Mouse (Mus musculus): Measurements from ENCODE around the gene Tjp1. TPM values are rescaled to one million over a fixed set of nuclear protein-coding genes. Genes with fewer than 3 reads are reported as not detected.

The Tjp1 gene
- polyA plus RNA-seq, 1 experiment = 75.2 TPM

- no peak overlapping the region for H3K27ac ChIP-seq (ENCODE audit: insufficient read depth, low read length)
- 0 out of 2 replicates have a peak, but pooled peaks cover 2% of the 10 kb centered on the region for H3K4me1 ChIP-seq (ENCODE audit: control insufficient read depth, insufficient read depth, low read length)
- no peak overlapping the region for H3K4me3 ChIP-seq (ENCODE audit: insufficient read depth, low read length)
- TF ChIP-seq POLR2A (IDR thresholded peaks at IDR 0.05; ENCODE audit: low read depth, low read length) (no peak), CTCF (IDR thresholded peaks at IDR 0.05; ENCODE audit: borderline replicate concordance, insufficient read depth, low read length) (no peak)
Observed at GRCm38 (mm10) chr7:65490526-65490925, 37.1 kb downstream of the Tjp1 start.

GRCm38 (mm10) chr7:65489742-65490141, 37.8 kb downstream of the Tjp1 start:
- no peak overlapping the region for H3K27ac ChIP-seq (ENCODE audit: insufficient read depth, low read length)
- 0 out of 2 replicates have a peak, but pooled peaks cover 2% of the 10 kb centered on the region for H3K4me1 ChIP-seq (ENCODE audit: control insufficient read depth, insufficient read depth, low read length)
- TF ChIP-seq CTCF (IDR thresholded peaks at IDR 0.05; ENCODE audit: borderline replicate concordance, insufficient read depth, low read length) (no peak), POLR2A (IDR thresholded peaks at IDR 0.05; ENCODE audit: low read depth, low read length) (no peak)
- no peak overlapping the region for H3K4me3 ChIP-seq (ENCODE audit: insufficient read depth, low read length)

GRCm38 (mm10) chr7:65489195-65489594, 38.4 kb downstream of the Tjp1 start:
- H3K4me3 ChIP-seq (ENCODE audit: insufficient read depth, low read length) = no peak overlapping the region
- TF ChIP-seq CTCF (IDR thresholded peaks at IDR 0.05; ENCODE audit: borderline replicate concordance, insufficient read depth, low read length) (no peak), POLR2A (IDR thresholded peaks at IDR 0.05; ENCODE audit: low read depth, low read length) (no peak)
- H3K27ac ChIP-seq (ENCODE audit: insufficient read depth, low read length) = no peak overlapping the region
- H3K4me1 ChIP-seq (ENCODE audit: control insufficient read depth, insufficient read depth, low read length) = 0 out of 2 replicates have a peak, but pooled peaks cover 2% of the 10 kb centered on the region

- Histone ChIP-seq H3K4me1 (ENCODE audit: control insufficient read depth, insufficient read depth, low read length) (0 out of 2 replicates have a peak, but pooled peaks cover 2% of the 10 kb centered on the region), H3K27ac (ENCODE audit: insufficient read depth, low read length) (no peak overlapping the region), H3K4me3 (ENCODE audit: insufficient read depth, low read length) (no peak overlapping the region)
- TF ChIP-seq POLR2A (IDR thresholded peaks at IDR 0.05; ENCODE audit: low read depth, low read length) = no peak
- TF ChIP-seq CTCF (IDR thresholded peaks at IDR 0.05; ENCODE audit: borderline replicate concordance, insufficient read depth, low read length) = no peak
Observed at GRCm38 (mm10) chr7:65486259-65486681, 41.3 kb downstream of the Tjp1 start.

GRCm38 (mm10) chr7:65484170-65484778, 43.3 kb downstream of the Tjp1 start:
- Histone ChIP-seq H3K4me1 (ENCODE audit: control insufficient read depth, insufficient read depth, low read length) (0 out of 2 replicates have a peak, but pooled peaks cover 2% of the 10 kb centered on the region), H3K4me3 (ENCODE audit: insufficient read depth, low read length) (no peak overlapping the region), H3K27ac (ENCODE audit: insufficient read depth, low read length) (no peak overlapping the region)
- TF ChIP-seq POLR2A (IDR thresholded peaks at IDR 0.05; ENCODE audit: low read depth, low read length) (no peak), CTCF (IDR thresholded peaks at IDR 0.05; ENCODE audit: borderline replicate concordance, insufficient read depth, low read length) (no peak)

- TF ChIP-seq CTCF (IDR thresholded peaks at IDR 0.05; ENCODE audit: borderline replicate concordance, insufficient read depth, low read length) = no peak
- no peak for TF ChIP-seq POLR2A (IDR thresholded peaks at IDR 0.05; ENCODE audit: low read depth, low read length)
- Histone ChIP-seq H3K4me3 (ENCODE audit: insufficient read depth, low read length) (no peak overlapping the region), H3K27ac (ENCODE audit: insufficient read depth, low read length) (no peak overlapping the region), H3K4me1 (ENCODE audit: control insufficient read depth, insufficient read depth, low read length) (0 out of 2 replicates have a peak, but pooled peaks cover 2% of the 10 kb centered on the region)
Observed at GRCm38 (mm10) chr7:65482216-65482615, 45.4 kb downstream of the Tjp1 start.

GRCm38 (mm10) chr7:65472048-65472447, 55.5 kb downstream of the Tjp1 start:
- Histone ChIP-seq H3K4me1 (ENCODE audit: control insufficient read depth, insufficient read depth, low read length) (0 out of 2 replicates have a peak, but pooled peaks cover 6% of the 10 kb centered on the region), H3K27ac (ENCODE audit: insufficient read depth, low read length) (no peak overlapping the region), H3K4me3 (ENCODE audit: insufficient read depth, low read length) (no peak overlapping the region)
- TF ChIP-seq CTCF (IDR thresholded peaks at IDR 0.05; ENCODE audit: borderline replicate concordance, insufficient read depth, low read length) = no peak
- no peak for TF ChIP-seq POLR2A (IDR thresholded peaks at IDR 0.05; ENCODE audit: low read depth, low read length)

GRCm38 (mm10) chr7:65471406-65471805, 56.2 kb downstream of the Tjp1 start:
- no peak overlapping the region for H3K4me3 ChIP-seq (ENCODE audit: insufficient read depth, low read length)
- 0 out of 2 replicates have a peak, but pooled peaks cover 6% of the 10 kb centered on the region for H3K4me1 ChIP-seq (ENCODE audit: control insufficient read depth, insufficient read depth, low read length)
- no peak overlapping the region for H3K27ac ChIP-seq (ENCODE audit: insufficient read depth, low read length)
- TF ChIP-seq CTCF (IDR thresholded peaks at IDR 0.05; ENCODE audit: borderline replicate concordance, insufficient read depth, low read length) = no peak
- TF ChIP-seq POLR2A (IDR thresholded peaks at IDR 0.05; ENCODE audit: low read depth, low read length) = no peak

- TF ChIP-seq POLR2A (IDR thresholded peaks at IDR 0.05; ENCODE audit: low read depth, low read length) (no peak), CTCF (IDR thresholded peaks at IDR 0.05; ENCODE audit: borderline replicate concordance, insufficient read depth, low read length) (no peak)
- H3K27ac ChIP-seq (ENCODE audit: insufficient read depth, low read length) = peak overlapping the region; percentile 72
- 0 out of 2 replicates have a peak, but pooled peaks cover 6% of the 10 kb centered on the region for H3K4me1 ChIP-seq (ENCODE audit: control insufficient read depth, insufficient read depth, low read length)
- H3K4me3 ChIP-seq (ENCODE audit: insufficient read depth, low read length) = no peak overlapping the region
Observed at GRCm38 (mm10) chr7:65470214-65470613, 57.4 kb downstream of the Tjp1 start.

GRCm38 (mm10) chr7:65469666-65470065, 57.9 kb downstream of the Tjp1 start:
- TF ChIP-seq POLR2A (IDR thresholded peaks at IDR 0.05; ENCODE audit: low read depth, low read length) (no peak), CTCF (IDR thresholded peaks at IDR 0.05; ENCODE audit: borderline replicate concordance, insufficient read depth, low read length) (no peak)
- peak overlapping the region; percentile 72 for H3K27ac ChIP-seq (ENCODE audit: insufficient read depth, low read length)
- H3K4me3 ChIP-seq (ENCODE audit: insufficient read depth, low read length) = no peak overlapping the region
- H3K4me1 ChIP-seq (ENCODE audit: control insufficient read depth, insufficient read depth, low read length) = 0 out of 2 replicates have a peak, but pooled peaks cover 6% of the 10 kb centered on the region

All from embryonic fibroblast, embryonic 13.5 days (primary cell).